Mouse (Mus musculus) embryonic facial prominence, embryonic 11.5 days (tissue): ENCODE results near the gene Glt28d2. TPM values are rescaled to one million over a fixed set of nuclear protein-coding genes. Genes with fewer than 3 reads are reported as not detected.

Experiments
- ATAC-seq: fragments of 200-750 bp; cut with Nextera tagmentation; replicated peaks from 2 replicates; pipeline ENCODE4 v1.8.0; 2017; ENCODE audit warnings: low read depth; ENCODE audit not compliant: insufficient number of reproducible peaks, low FRiP score, low TSS enrichment
- DNase-seq: peaks from one replicate; pipeline ENCODE4 v3.0.0-alpha.2; 2015; ENCODE audit warnings: low spot score
- H3K27ac ChIP-seq: fragments of 300-500 bp; sonication (generic); replicated peaks from 2 replicates; pipeline ENCODE4 v1.5.1; 2014; ENCODE audit warnings: mild to moderate bottlenecking, low read depth, low read length, control low read depth
- H3K27me3 ChIP-seq: fragments of 300-500 bp; sonication (generic); 2 replicates; pipeline ENCODE4 v1.6.1; 2014; ENCODE audit warnings: mild to moderate bottlenecking, low read length, moderate library complexity, mixed read lengths; ENCODE audit not compliant: control insufficient read depth, insufficient read depth
- H3K36me3 ChIP-seq: fragments of 300-500 bp; sonication (generic); replicated peaks from 2 replicates; pipeline ENCODE4 v1.6.1; 2014; ENCODE audit warnings: low read depth, mild to moderate bottlenecking, low read length, moderate library complexity, mixed read lengths; ENCODE audit not compliant: control insufficient read depth, insufficient read depth
- H3K4me1 ChIP-seq: fragments of 300-500 bp; sonication (generic); 2 replicates; pipeline ENCODE4 v1.6.1; 2014; ENCODE audit warnings: low read length, mixed read lengths; ENCODE audit not compliant: control insufficient read depth, insufficient read depth
- H3K4me2 ChIP-seq: fragments of 300-500 bp; sonication (generic); 2 replicates; pipeline ENCODE4 v1.6.1; 2014; ENCODE audit warnings: low read depth, mild to moderate bottlenecking, control low read depth, low read length, moderate library complexity
- H3K4me3 ChIP-seq: fragments of 300-500 bp; sonication (generic); 2 replicates; pipeline ENCODE4 v1.5.1; 2014; ENCODE audit warnings: low read depth, low read length, control low read depth
- H3K9ac ChIP-seq: fragments of 300-500 bp; sonication (generic); replicated peaks from 2 replicates; pipeline ENCODE4 v1.6.1; 2014; ENCODE audit warnings: mild to moderate bottlenecking, control low read depth, low read length
- H3K9me3 ChIP-seq: fragments of 300-500 bp; sonication (generic); replicated peaks from 2 replicates; pipeline ENCODE4 v1.6.1; 2016; ENCODE audit warnings: mild to moderate bottlenecking, low read length, inconsistent platforms, mixed read lengths; ENCODE audit not compliant: control insufficient read depth
- WGBS: fragments of 180-500 bp; shearing (Covaris S2); extraction: QIAGEN DNeasy Blood & Tissue Kit; methylation state at CpG from one replicate; pipeline ENCODE4 v1.1.7; 2014; 5-methylcytosine and 5-hydroxymethylcytosine counted together
- polyA plus RNA-seq: library from polyadenylated mRNA; unstranded; fragments of >200 nt; fragmentation: Nextera tagmentation; extraction: Ambion mirVana; gene quantifications from 2 replicates; pipeline ENCODE4 v1.2.1, GENCODE M21; 2014

Gene Glt28d2
- polyA plus RNA-seq, 1 experiment from 2014 or later = 0.94 TPM

DNA sequence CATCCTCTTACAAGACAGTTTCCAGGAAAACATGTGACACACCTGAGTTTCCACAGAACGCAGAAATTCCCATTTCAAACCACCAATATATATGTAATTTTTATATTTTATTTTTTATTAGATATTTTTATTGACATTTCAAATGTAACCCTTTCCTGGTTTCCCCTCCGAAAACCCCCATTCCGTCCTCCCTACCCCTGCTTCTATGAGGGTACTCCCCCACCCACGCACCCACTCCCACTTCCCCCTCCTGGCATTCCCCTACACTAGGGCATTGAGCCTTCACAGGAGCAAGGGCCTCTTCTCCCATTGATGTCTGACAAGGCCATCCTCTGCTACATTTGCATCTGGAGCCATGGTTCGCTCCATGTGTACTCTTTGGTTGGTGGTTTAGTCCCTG lies 7.7 kb upstream of the Glt28d2 start:
- ATAC-seq (no peak), DNase-seq (no peak)
- Histone ChIP-seq H3K9me3 (no peaks in the 10 kb centered on the region), H3K4me1 (no peaks in the 10 kb centered on the region), H3K27ac (no peak overlapping the region), H3K4me3 (no peak overlapping the region), H3K4me2 (no peak overlapping the region), H3K9ac (no peak overlapping the region), H3K36me3 (no peaks in the 10 kb centered on the region), H3K27me3 (no peaks in the 10 kb centered on the region)
- WGBS = 93% methylated on average over 5 of the region's 5 CpGs

DNA sequence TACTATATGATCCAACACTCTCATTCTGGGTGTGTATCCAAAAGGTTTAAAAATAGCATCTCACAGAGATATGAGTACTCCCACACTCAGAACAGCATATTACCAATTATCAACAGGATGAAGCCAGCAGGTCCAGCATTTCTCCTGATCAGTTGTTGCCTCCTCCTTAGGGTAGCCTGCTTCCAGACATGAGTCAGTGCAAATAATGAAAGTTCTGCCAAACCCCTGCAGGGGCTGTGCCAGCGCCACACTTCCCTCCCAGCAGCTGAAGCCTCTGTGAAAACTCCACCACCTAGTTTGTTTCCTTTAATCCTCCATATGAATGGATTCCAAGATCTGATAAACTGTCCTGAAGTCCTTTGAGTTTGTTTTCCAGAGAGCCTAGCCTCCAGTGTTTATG lies 4.3 kb upstream of the Glt28d2 start:
- H3K9me3 ChIP-seq = no peaks in the 10 kb centered on the region
- no peak for ATAC-seq
- no peaks in the 10 kb centered on the region for H3K4me1 ChIP-seq
- H3K36me3 ChIP-seq = no peaks in the 10 kb centered on the region
- no peaks in the 10 kb centered on the region; the same call in 1 of the 2 replicates for H3K27me3 ChIP-seq
- H3K4me2 ChIP-seq = no peak overlapping the region
- 75% methylated on average over 1 of the region's 1 CpGs for WGBS
- no peak overlapping the region for H3K9ac ChIP-seq
- no peak overlapping the region for H3K27ac ChIP-seq
- H3K4me3 ChIP-seq = no peak overlapping the region
- no peak for DNase-seq

DNA sequence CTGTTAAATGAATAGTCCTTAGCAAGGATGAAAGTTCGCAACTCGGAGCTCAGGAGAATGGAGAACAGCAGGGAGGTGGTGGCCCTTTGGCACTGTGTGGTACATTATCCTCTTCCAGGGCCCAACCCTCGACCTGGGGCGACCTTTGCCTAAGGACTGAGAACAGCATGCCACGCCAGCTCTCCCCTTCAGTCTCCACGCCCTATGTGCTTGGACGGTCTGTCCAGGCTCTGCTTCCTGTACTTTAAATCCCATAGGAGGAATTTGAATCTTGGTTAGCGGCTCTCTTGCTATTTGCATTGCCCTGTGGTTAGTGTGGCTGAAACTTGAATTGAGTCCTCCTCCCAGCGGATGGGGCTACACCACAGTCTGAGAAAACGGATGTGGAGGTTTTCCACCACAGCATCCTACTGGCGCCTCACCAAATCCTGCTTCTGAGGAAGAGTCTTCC lies 930 bp upstream of the Glt28d2 start:
- Histone ChIP-seq H3K27ac (no peak overlapping the region; the same call in 1 of the 2 replicates), H3K9ac (no peak overlapping the region), H3K9me3 (no peaks in the 10 kb centered on the region), H3K36me3 (no peaks in the 10 kb centered on the region), H3K4me2 (peak overlapping the region; percentile 86), H3K4me1 (no peaks in the 10 kb centered on the region), H3K4me3 (peak overlapping the region; percentile 49), H3K27me3 (no peaks in the 10 kb centered on the region; the same call in 1 of the 2 replicates)
- ATAC-seq (no peak), DNase-seq (peak; percentile 14)
- 4% methylated on average over 11 of the region's 11 CpGs for WGBS

- Histone ChIP-seq H3K9me3 (no peaks in the 10 kb centered on the region), H3K4me2 (peak overlapping the region; percentile 86), H3K4me3 (peak overlapping the region; percentile 49), H3K9ac (peak overlapping the region; percentile 43), H3K27ac (no peak overlapping the region), H3K27me3 (no peaks in the 10 kb centered on the region; the same call in 1 of the 2 replicates), H3K36me3 (no peaks in the 10 kb centered on the region), H3K4me1 (no peaks in the 10 kb centered on the region)
- WGBS = 2% methylated on average over 22 of the region's 22 CpGs
- ATAC-seq (no peak), DNase-seq (no peak)
These were observed 579 bp downstream of the Glt28d2 start for GRCm38 (mm10) chr3:85886636-85887238.

DNA sequence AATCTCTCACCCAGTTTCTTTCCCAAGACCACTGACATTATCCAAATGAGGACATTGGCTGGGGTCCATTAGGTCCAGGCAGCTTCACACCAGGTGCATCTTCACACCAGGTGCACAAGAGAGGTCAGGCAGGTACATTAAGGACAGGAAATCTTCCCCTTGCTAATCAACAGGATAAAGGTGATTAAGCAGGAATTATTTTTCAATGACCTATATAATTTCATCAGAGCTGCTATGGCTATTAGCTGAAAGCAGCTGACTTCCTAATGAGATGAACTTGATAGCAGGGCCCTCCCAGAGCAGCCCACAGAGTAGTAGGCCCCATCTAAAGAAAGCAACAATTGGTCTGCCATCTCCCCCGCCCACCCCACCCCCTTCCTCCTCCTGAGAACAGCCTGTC lies 1.4 kb downstream of the Glt28d2 start:
- no peak for ATAC-seq
- DNase-seq = no peak
- no peaks in the 10 kb centered on the region for H3K36me3 ChIP-seq
- H3K9me3 ChIP-seq = no peaks in the 10 kb centered on the region
- H3K27ac ChIP-seq = no peak overlapping the region
- H3K9ac ChIP-seq = no peak overlapping the region
- 25% methylated on average over 1 of the region's 1 CpGs for WGBS
- no peak overlapping the region for H3K4me3 ChIP-seq
- H3K4me1 ChIP-seq = no peaks in the 10 kb centered on the region
- H3K27me3 ChIP-seq = no peaks in the 10 kb centered on the region; the same call in 1 of the 2 replicates
- no peak overlapping the region; the same call in 1 of the 2 replicates for H3K4me2 ChIP-seq

DNA sequence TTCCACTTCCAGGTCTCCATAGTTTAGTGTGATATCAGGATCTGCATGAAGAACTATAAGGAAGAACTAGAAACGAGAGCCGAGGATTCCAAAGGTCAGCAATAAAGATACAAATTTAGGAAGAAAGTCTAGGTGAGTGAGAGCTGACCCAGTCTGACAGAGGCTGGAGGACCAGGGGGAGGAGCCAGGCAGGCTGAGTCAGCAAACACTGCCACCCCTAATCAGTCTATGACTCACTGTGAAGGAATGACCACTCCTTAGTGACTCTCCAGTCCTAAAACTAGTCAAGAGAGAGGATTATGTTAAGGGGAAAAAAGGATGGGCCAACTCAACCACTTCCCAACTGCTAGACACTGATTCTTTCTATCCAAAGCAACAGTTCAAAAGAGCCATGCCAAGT lies 6.6 kb downstream of the Glt28d2 start:
- H3K4me1 ChIP-seq = no peaks in the 10 kb centered on the region
- no peaks in the 10 kb centered on the region for H3K36me3 ChIP-seq
- no peak for ATAC-seq
- no peaks in the 10 kb centered on the region for H3K9me3 ChIP-seq
- H3K27ac ChIP-seq = no peak overlapping the region
- H3K4me2 ChIP-seq = no peak overlapping the region
- 90% methylated on average over 2 of the region's 2 CpGs for WGBS
- no peak overlapping the region for H3K4me3 ChIP-seq
- H3K9ac ChIP-seq = no peak overlapping the region
- DNase-seq = no peak
- no peaks in the 10 kb centered on the region for H3K27me3 ChIP-seq

DNA sequence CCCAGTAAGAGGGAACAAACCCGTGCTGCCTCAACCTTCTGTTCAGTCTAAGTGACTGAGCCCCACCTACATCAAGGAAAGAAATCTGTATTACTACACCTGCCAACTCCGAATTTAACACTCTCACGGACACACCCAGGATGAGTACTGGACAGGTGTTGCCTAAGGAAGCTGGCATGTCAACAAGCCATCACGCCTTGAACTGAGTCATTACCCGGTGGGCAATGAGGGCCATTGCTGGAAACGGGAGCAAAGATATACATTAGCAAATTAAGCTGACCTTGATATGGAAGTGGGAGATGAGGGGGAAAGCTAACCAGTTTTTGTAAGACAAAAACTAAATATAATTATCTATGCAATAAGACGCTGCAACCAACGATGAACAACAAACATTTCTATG lies 7.2 kb downstream of the Glt28d2 start:
- H3K4me3 ChIP-seq = no peak overlapping the region
- no peak overlapping the region for H3K9ac ChIP-seq
- no peaks in the 10 kb centered on the region for H3K9me3 ChIP-seq
- DNase-seq (no peak), ATAC-seq (no peak)
- no peaks in the 10 kb centered on the region for H3K4me1 ChIP-seq
- WGBS = 93% methylated on average over 8 of the region's 8 CpGs
- no peak overlapping the region for H3K27ac ChIP-seq
- no peaks in the 10 kb centered on the region for H3K36me3 ChIP-seq
- H3K4me2 ChIP-seq = no peak overlapping the region
- H3K27me3 ChIP-seq = no peaks in the 10 kb centered on the region

- no peak overlapping the region for H3K9ac ChIP-seq
- 83% methylated on average over 5 of the region's 5 CpGs for WGBS
- no peak overlapping the region for H3K4me2 ChIP-seq
- no peaks in the 10 kb centered on the region for H3K4me1 ChIP-seq
- H3K27ac ChIP-seq = no peak overlapping the region
- no peaks in the 10 kb centered on the region for H3K36me3 ChIP-seq
- H3K4me3 ChIP-seq = no peak overlapping the region
- no peaks in the 10 kb centered on the region for H3K9me3 ChIP-seq
- H3K27me3 ChIP-seq = no peaks in the 10 kb centered on the region
- ATAC-seq = no peak
- no peak for DNase-seq
These were observed 8.4 kb downstream of the Glt28d2 start for GRCm38 (mm10) chr3:85878911-85879310.
